Mouse (Mus musculus) stomach, embryonic 14.5 days (tissue): Measurements from ENCODE around the gene Wars2. TPM values are rescaled to one million over a fixed set of nuclear protein-coding genes. Genes with fewer than 3 reads are reported as not detected.
A peak's percentile ranks its signal among the peaks of the same experiment; 100 is the strongest.

Experiments used
- ATAC-seq: fragments of 200-750 bp; cut with Nextera tagmentation; 2 replicates; pipeline ENCODE4 v1.8.0; 2017; ENCODE audit warnings: low read depth, moderate TSS enrichment; ENCODE audit not compliant: insufficient number of reproducible peaks, insufficient read depth, low FRiP score
- H3K27ac ChIP-seq: fragments of 300-500 bp; sonication (generic); 2 replicates; pipeline ENCODE4 v1.5.1; 2014; ENCODE audit warnings: mild to moderate bottlenecking, low read length, moderate library complexity, mixed read lengths
- H3K27me3 ChIP-seq: fragments of 300-500 bp; sonication (generic); 2 replicates; pipeline ENCODE4 v1.6.1; 2014; ENCODE audit warnings: low read length, control low read depth, mixed read lengths; ENCODE audit not compliant: control insufficient read depth, insufficient read depth
- H3K36me3 ChIP-seq: fragments of 300-500 bp; sonication (generic); 2 replicates; pipeline ENCODE4 v1.6.1; 2014; ENCODE audit warnings: mild to moderate bottlenecking, control low read depth, low read length, moderate library complexity, mixed read lengths; ENCODE audit not compliant: control insufficient read depth, insufficient read depth
- H3K4me1 ChIP-seq: fragments of 300-500 bp; sonication (generic); 2 replicates; pipeline ENCODE4 v1.6.1; 2014; ENCODE audit warnings: low read length, control low read depth, mixed read lengths; ENCODE audit not compliant: control insufficient read depth, insufficient read depth
- H3K4me2 ChIP-seq: fragments of 300-500 bp; sonication (generic); replicated peaks from 2 replicates; pipeline ENCODE4 v1.6.1; 2014; ENCODE audit warnings: low read depth, low read length, control low read depth
- H3K4me3 ChIP-seq: fragments of 300-500 bp; sonication (generic); 2 replicates; pipeline ENCODE4 v1.5.1; 2014; ENCODE audit warnings: low read depth, low read length, control low read depth
- H3K9ac ChIP-seq: fragments of 300-500 bp; sonication (generic); replicated peaks from 2 replicates; pipeline ENCODE4 v1.6.1; 2014; ENCODE audit warnings: low read depth, mild to moderate bottlenecking, control low read depth, low read length, moderate library complexity, mixed read lengths
- H3K9me3 ChIP-seq: fragments of 300-500 bp; sonication (generic); 2 replicates; pipeline ENCODE4 v1.6.1; 2016; ENCODE audit warnings: low read depth, low read length, control low read depth; ENCODE audit not compliant: control insufficient read depth
- WGBS: fragments of 180-500 bp; shearing (Covaris S2); extraction: QIAGEN DNeasy Blood & Tissue Kit; methylation state at CpG from one replicate; pipeline ENCODE4 v1.1.7; 2014; 5-methylcytosine and 5-hydroxymethylcytosine counted together
- polyA plus RNA-seq: library from polyadenylated mRNA; unstranded; fragments of >200 nt; fragmentation: Nextera tagmentation; extraction: Ambion mirVana; gene quantifications from 2 replicates; pipeline ENCODE4 v1.2.1, GENCODE M21; 2014

The Wars2 gene
- polyA plus RNA-seq, result 10.6 and 12.4 TPM in 2 replicates

DNA sequence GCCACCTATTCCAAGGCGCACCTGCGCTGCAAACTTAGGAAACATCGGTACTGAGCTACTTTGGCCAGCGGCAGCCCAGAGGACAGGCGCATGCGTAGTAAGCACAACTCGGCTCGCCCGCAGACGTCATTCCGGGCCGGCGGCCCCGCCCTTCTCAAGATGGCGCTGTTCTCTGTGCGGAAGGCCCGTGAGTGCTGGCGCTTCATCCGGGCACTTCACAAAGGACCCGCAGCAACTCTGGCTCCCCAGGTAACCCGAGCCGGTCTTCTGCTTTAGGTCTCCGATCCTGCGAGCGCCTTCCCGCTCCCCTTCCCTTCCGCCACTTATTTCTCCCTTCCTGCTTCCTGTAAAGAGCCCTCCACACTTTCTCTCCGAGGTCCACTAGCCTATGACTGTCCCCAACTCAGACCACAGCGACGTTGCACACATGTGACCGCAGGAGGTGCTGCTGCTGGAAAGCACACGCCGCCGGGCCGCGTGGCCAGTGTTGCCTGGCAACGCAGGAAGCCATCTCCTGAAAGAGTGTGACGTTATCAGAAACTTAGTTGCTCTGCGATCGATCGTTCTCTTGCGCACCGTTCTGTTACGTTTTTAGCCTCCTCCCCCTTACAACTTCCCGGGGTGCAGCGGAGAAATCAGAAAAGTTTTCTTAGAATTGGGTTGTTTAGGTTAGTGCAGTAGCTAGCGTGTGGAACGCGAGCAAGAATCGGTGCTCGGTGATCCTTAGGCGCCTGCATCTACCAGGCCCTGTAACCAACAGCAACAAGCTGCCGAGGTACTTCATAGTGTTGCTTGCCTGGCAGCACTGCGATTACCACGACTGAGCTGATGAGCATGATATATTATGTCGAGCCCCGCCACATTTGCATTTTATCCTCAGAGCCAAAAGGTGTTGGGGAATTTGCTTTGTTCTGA lies at the start of gene Wars2:
TSS of gene Wars2 (plus strand) at position 129 of the 915 bp plus-strand sequence.
- ATAC-seq, result peak; percentile 100
- H3K27me3 ChIP-seq, result no peaks in the 10 kb centered on the region
- under 1% methylated on average over 57 of the region's 57 CpGs for WGBS
- H3K9ac ChIP-seq, result peak within 1 kb of the TSS; percentile 36; the same call in 1 of the 2 replicates
- H3K4me1 ChIP-seq, result peaks cover 3% of the 10 kb centered on the region; the same call in 1 of the 2 replicates
- no peaks in the 10 kb centered on the region for H3K36me3 ChIP-seq
- peak within 1 kb of the TSS; percentile 92 for H3K27ac ChIP-seq
- H3K4me3 ChIP-seq, result peak within 1 kb of the TSS; percentile 56
- H3K4me2 ChIP-seq, result peak within 1 kb of the TSS; percentile 79
- no peaks in the 10 kb centered on the region for H3K9me3 ChIP-seq

- Histone ChIP-seq H3K27me3 (no peaks in the 10 kb centered on the region), H3K4me1 (no peaks in the 10 kb centered on the region)
- 70% methylated on average over 3 of the region's 3 CpGs for WGBS
Observed at GRCm38 (mm10) chr3:99096816-99097215, 44.1 kb upstream of the Wars2 start.

DNA sequence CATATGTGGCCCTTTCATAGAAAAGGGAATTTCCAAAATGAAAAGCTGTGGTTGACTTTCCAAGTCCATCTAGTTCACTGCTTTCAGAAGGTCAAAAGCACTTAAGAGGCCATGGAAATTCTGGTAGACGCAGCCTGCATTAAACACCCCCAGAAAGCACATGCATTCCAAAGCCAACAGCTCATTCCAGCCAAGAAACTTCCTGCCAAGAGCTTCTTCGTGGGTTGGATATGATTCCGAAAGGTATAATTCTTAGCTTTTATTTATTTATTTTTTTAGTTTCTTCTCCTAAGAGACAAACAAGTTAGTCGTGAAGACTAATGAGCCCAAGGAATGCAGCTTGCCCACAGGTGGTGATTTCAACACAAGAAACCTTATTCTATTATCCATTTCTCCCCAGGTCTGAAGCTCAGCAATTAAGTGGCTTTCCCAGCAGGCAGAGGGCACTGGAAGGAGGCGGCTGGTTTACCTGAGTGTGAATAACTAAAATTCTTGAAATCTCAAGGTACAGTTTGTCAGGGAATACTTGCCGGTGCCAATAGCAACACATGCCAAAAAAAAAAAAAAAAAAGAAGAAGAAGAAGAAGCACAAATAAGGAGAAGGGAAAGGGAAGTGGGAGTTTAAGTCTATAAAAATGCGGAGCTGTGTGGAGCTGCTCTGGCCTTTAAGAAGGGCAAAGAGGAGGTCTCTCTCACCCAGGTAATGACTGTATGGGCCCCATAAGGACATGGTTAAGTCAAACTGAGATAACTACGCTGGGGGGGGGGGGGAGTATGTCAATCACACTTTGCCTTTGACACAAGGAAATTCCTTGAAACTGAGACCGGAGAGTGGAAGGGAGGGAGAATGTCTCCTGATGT lies 30.3 kb upstream of the Wars2 start:
- WGBS, result 59% methylated on average over 9 of the region's 9 CpGs
- Histone ChIP-seq H3K9me3 (no peaks in the 10 kb centered on the region), H3K4me2 (no peak overlapping the region), H3K9ac (no peak overlapping the region), H3K27me3 (no peaks in the 10 kb centered on the region), H3K27ac (no peak overlapping the region), H3K4me3 (no peak overlapping the region), H3K36me3 (no peaks in the 10 kb centered on the region), H3K4me1 (no peaks in the 10 kb centered on the region)
- ATAC-seq, result no peak

More at GRCm38 (mm10) chr3:99096816-99097215, 44.1 kb upstream of the Wars2 start:
- H3K9me3 ChIP-seq, result no peaks in the 10 kb centered on the region
- H3K4me3 ChIP-seq, result no peak overlapping the region
- ATAC-seq, result no peak
- no peak overlapping the region for H3K27ac ChIP-seq
- no peak overlapping the region for H3K4me2 ChIP-seq
- H3K9ac ChIP-seq, result no peak overlapping the region
- no peaks in the 10 kb centered on the region for H3K36me3 ChIP-seq

- H3K4me2 ChIP-seq, result no peak overlapping the region
- no peaks in the 10 kb centered on the region for H3K9me3 ChIP-seq
- H3K27me3 ChIP-seq, result no peaks in the 10 kb centered on the region
- no peaks in the 10 kb centered on the region for H3K36me3 ChIP-seq
- H3K4me1 ChIP-seq, result no peaks in the 10 kb centered on the region
- no peak for ATAC-seq
- no peak overlapping the region for H3K4me3 ChIP-seq
- WGBS, result 82% methylated on average over 5 of the region's 5 CpGs
- no peak overlapping the region for H3K9ac ChIP-seq
- no peak overlapping the region for H3K27ac ChIP-seq
Observed at GRCm38 (mm10) chr3:99111214-99111608, 29.7 kb upstream of the Wars2 start.

- H3K4me3 ChIP-seq, result no peak overlapping the region
- no peaks in the 10 kb centered on the region for H3K4me1 ChIP-seq
- H3K9me3 ChIP-seq, result no peaks in the 10 kb centered on the region
- no peak overlapping the region for H3K4me2 ChIP-seq
- no peak for ATAC-seq
- no peak overlapping the region for H3K27ac ChIP-seq
- H3K27me3 ChIP-seq, result no peaks in the 10 kb centered on the region
- no peak overlapping the region for H3K9ac ChIP-seq
- 77% methylated on average over 7 of the region's 7 CpGs for WGBS
- no peaks in the 10 kb centered on the region for H3K36me3 ChIP-seq
Observed at GRCm38 (mm10) chr3:99113266-99113837, 27.5 kb upstream of the Wars2 start.

DNA sequence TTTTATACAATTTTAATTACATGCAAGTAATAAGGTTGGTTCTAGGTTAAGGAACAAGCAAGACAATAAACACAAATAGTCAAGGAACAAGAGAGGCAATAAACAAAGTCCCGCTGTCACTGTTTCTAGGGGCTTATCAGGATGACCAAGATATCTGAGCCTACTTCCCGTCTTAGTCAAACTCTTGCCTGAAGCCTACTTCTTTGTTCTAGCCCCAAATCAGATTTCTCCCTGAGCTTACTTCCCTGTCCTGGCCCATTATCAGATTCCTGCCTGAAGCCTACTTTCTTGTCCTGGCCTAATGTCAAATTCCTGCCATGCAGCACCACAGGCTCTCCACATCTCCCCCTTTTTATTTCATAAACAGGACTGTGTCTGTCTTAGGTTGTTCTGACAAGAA lies 19.9 kb upstream of the Wars2 start:
- ATAC-seq, result no peak
- Histone ChIP-seq H3K27me3 (no peaks in the 10 kb centered on the region), H3K36me3 (no peaks in the 10 kb centered on the region), H3K4me2 (no peak overlapping the region), H3K9ac (no peak overlapping the region), H3K4me3 (no peak overlapping the region), H3K9me3 (no peaks in the 10 kb centered on the region), H3K4me1 (no peaks in the 10 kb centered on the region), H3K27ac (no peak overlapping the region)
- 40% methylated on average over 2 of the region's 2 CpGs for WGBS

- Histone ChIP-seq H3K9ac (no peak overlapping the region), H3K9me3 (no peaks in the 10 kb centered on the region), H3K4me2 (no peak overlapping the region), H3K4me1 (no peaks in the 10 kb centered on the region), H3K27me3 (no peaks in the 10 kb centered on the region), H3K36me3 (no peaks in the 10 kb centered on the region), H3K27ac (no peak overlapping the region), H3K4me3 (no peak overlapping the region)
- WGBS, result 73% methylated on average over 1 of the region's 1 CpGs
- ATAC-seq, result no peak
Observed at GRCm38 (mm10) chr3:99130521-99130920, 10.3 kb upstream of the Wars2 start.

DNA sequence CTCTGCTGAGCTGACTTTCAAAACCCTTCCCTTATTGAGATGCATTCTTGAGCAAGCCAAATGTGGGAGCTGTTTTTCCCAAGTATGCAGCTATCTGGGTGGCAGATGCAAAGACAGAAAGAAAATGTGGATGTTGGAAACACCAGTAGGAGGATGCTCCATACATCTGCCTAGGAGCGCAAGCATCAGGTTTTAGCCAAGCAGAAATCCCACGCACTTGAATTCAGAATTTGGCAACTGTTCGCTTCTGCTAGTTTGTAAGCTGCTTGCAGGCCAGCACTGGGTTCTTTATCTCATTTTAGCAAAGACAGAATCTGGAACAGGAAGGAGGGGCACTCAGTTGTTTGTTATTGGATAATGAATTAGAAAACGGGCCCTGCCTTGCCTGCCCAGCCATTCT lies 8.9 kb upstream of the Wars2 start:
- no peaks in the 10 kb centered on the region for H3K9me3 ChIP-seq
- no peaks in the 10 kb centered on the region for H3K36me3 ChIP-seq
- H3K9ac ChIP-seq, result no peak overlapping the region
- H3K4me1 ChIP-seq, result no peaks in the 10 kb centered on the region
- no peak overlapping the region for H3K4me3 ChIP-seq
- WGBS, result 85% methylated on average over 4 of the region's 4 CpGs
- ATAC-seq, result no peak
- H3K27ac ChIP-seq, result no peak overlapping the region
- no peak overlapping the region for H3K4me2 ChIP-seq
- H3K27me3 ChIP-seq, result no peaks in the 10 kb centered on the region
